Mouse (Mus musculus) bone marrow, adult 2 months (tissue): Measurements from ENCODE around the gene Sgsm2.

Experiments
- CTCF ChIP-seq: fragments of 200-500 bp; IDR thresholded peaks from 2 replicates; pipeline ENCODE4 v1.5.1; 2011; ENCODE audit warnings: low read length, control low read depth; ENCODE audit not compliant: control insufficient read depth, insufficient read depth
- POLR2A ChIP-seq: fragments of 200-500 bp; IDR thresholded peaks from 2 replicates; pipeline ENCODE4 v1.6.1; 2011; ENCODE audit warnings: low read depth, mild to moderate bottlenecking, control low read depth, low read length, borderline replicate concordance; ENCODE audit not compliant: control insufficient read depth

- TF ChIP-seq POLR2A (no peak), CTCF (no peak)
Measured at GRCm38 (mm10) chr11:74866640-74867039, 30.2 kb downstream of the Sgsm2 start.
